In the genomic region with DNA sequence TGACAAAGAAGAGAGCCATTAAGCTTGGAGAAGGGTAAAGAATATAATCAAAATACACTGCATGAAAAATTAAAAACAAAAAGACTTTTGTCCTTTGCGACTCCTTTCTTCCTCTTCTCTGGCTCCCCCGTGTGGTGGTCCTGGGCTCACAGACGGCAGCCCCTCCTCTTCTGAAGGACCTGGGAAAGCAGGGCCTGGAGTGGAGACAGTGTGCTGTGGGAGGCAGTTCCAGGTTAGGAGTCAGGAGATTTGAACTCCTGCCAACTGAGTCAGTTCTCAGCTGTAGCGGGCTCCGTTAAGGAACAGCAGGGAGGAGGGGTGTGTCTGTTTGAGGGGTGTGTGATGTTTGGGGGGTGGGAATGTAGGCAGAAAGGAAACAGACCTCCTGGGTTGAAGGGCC, we compare ENCODE assay signal across 9 mouse cellular contexts. TPM values are rescaled to one million over a fixed set of nuclear protein-coding genes. Genes with fewer than 3 reads are reported as not detected.
DNase-seq lines count a peak whose midpoint lies in the region; ATAC-seq and TF ChIP-seq lines count a peak whose summit lies in the region.
"Had no signal": no experiment of that assay in that cellular context is flagged by ENCODE, and none has a peak within 500 bp of the region (broad histone marks: within the 10 kb centered on the region; RNA-seq: fewer than 3 reads in every experiment).

No protein-coding gene starts in this region.

- 0 out of 2 replicates have a peak, but pooled peaks cover 3% of the 10 kb centered on the region for H3K4me1 ChIP-seq in forebrain, embryonic 16.5 days (replicated peaks; ENCODE audit: control insufficient read depth, insufficient read depth, low read length)
- no peaks in the 10 kb centered on the region for H3K4me1 ChIP-seq in liver, embryonic 14.5 days (replicated peaks; ENCODE audit: control insufficient read depth in 2 of 2, insufficient read depth in 2 of 2, low read length in 1 of 2)
- H3K4me1 ChIP-seq in neural tube, embryonic 13.5 days (replicated peaks) = no peaks in the 10 kb centered on the region

- intact Hi-C loops in left cerebral cortex, adult 2 months (cut with DNase I) = no loop called here

- no peak for TF ChIP-seq EP300 in liver, embryonic 14.5 days (IDR thresholded peaks at IDR 0.05; ENCODE audit: low read depth)

- no peaks in the 10 kb centered on the region for H3K36me3 ChIP-seq in forebrain, embryonic 16.5 days (ENCODE audit: control insufficient read depth, insufficient read depth)
- no peaks in the 10 kb centered on the region for H3K36me3 ChIP-seq in liver, embryonic 14.5 days (replicated peaks; ENCODE audit: control insufficient read depth, insufficient read depth, low read depth)
- no peaks in the 10 kb centered on the region for H3K36me3 ChIP-seq in neural tube, embryonic 13.5 days
- H3K36me3 ChIP-seq: embryonic facial prominence, embryonic 13.5 days had no signal

- H3K27me3 ChIP-seq in forebrain, embryonic 16.5 days (replicated peaks; ENCODE audit: control insufficient read depth, insufficient read depth, low read length) = no peaks in the 10 kb centered on the region
- H3K27me3 ChIP-seq in liver, embryonic 14.5 days (ENCODE audit: control insufficient read depth, insufficient read depth, low read length) = no peaks in the 10 kb centered on the region
- H3K27me3 ChIP-seq in neural tube, embryonic 13.5 days = no peaks in the 10 kb centered on the region

- 2% methylated on average over 5 of the region's 5 CpGs for WGBS in forebrain, embryonic 16.5 days
- 7% methylated on average over 5 of the region's 5 CpGs for WGBS in liver, embryonic 14.5 days (ENCODE audit: insufficient replicate concordance)
- WGBS in neural tube, embryonic 13.5 days = 8% methylated on average over 5 of the region's 5 CpGs

- no peak overlapping the region for H3K27ac ChIP-seq in left cerebral cortex, adult 2 months
- H3K27ac ChIP-seq in forebrain, embryonic 16.5 days (ENCODE audit: low read length) = no peak overlapping the region
- H3K27ac ChIP-seq in liver, embryonic 14.5 days = no peak overlapping the region
- H3K27ac ChIP-seq in neural tube, embryonic 13.5 days (replicated peaks) = no peak overlapping the region
- H3K27ac ChIP-seq: embryonic facial prominence, embryonic 13.5 days had no signal

- DNase-seq in left cerebral cortex, adult 2 months (ENCODE audit: extremely low spot score in 1 of 2, low spot score in 2 of 2) = peak; percentile 38 to 51
- DNase-seq in left cerebral cortex, adult 9 months (ENCODE audit: low spot score in 2 of 2) = no peak
- peak; percentile 77 for DNase-seq in brain, embryonic 14.5 days (ENCODE audit: low read depth)
- DNase-seq in induced T-regulatory cell, adult 2 months (ENCODE audit: low read depth) = peak; percentile 86
- no peak for DNase-seq in liver, embryonic 14.5 days (ENCODE audit: low read depth in 3 of 3, low spot score in 3 of 3)
- peak; percentile 94 for DNase-seq in testis, postnatal 10 days (ENCODE audit: low spot score)

- TF ChIP-seq CTCF in left cerebral cortex, adult 2 months (IDR thresholded peaks at IDR 0.05) = peak; percentile 62
- TF ChIP-seq CTCF in brain, embryonic 14.5 days (IDR thresholded peaks at IDR 0.05; ENCODE audit: borderline replicate concordance, extremely low read depth, insufficient read depth, insufficient read length) = peak; percentile 82
- TF ChIP-seq CTCF in liver, embryonic 14.5 days (IDR thresholded peaks at IDR 0.05; ENCODE audit: low read depth) = peak; percentile 69

- no peaks in the 10 kb centered on the region for H3K9me3 ChIP-seq in forebrain, embryonic 16.5 days (ENCODE audit: control insufficient read depth, low read length)
- H3K9me3 ChIP-seq in liver, embryonic 14.5 days (ENCODE audit: control insufficient read depth, low read length) = no peaks in the 10 kb centered on the region
- H3K9me3 ChIP-seq in neural tube, embryonic 13.5 days = no peaks in the 10 kb centered on the region
- H3K9me3 ChIP-seq: embryonic facial prominence, embryonic 13.5 days had no signal

- no peak for TF ChIP-seq POLR2A in brain, embryonic 14.5 days (IDR thresholded peaks at IDR 0.05; ENCODE audit: borderline replicate concordance, extremely low read depth, insufficient read depth, insufficient read length, poor library complexity, severe bottlenecking)

- no peak overlapping the region for H3K9ac ChIP-seq in forebrain, embryonic 16.5 days (replicated peaks; ENCODE audit: low read depth, low read length)
- no peak overlapping the region for H3K9ac ChIP-seq in liver, embryonic 14.5 days (replicated peaks)
- H3K9ac ChIP-seq in neural tube, embryonic 13.5 days = no peak overlapping the region
- H3K9ac ChIP-seq: embryonic facial prominence, embryonic 13.5 days had no signal

- H3K4me3 ChIP-seq in left cerebral cortex, adult 2 months = no peak overlapping the region
- H3K4me3 ChIP-seq in forebrain, embryonic 16.5 days (replicated peaks; ENCODE audit: low read length) = no peak overlapping the region
- no peak overlapping the region for H3K4me3 ChIP-seq in liver, embryonic 14.5 days (ENCODE audit: insufficient read depth in 1 of 2, low read depth in 2 of 2, low read length in 2 of 2)
- H3K4me3 ChIP-seq in neural tube, embryonic 13.5 days = no peak overlapping the region
- H3K4me3 ChIP-seq: embryonic facial prominence, embryonic 13.5 days had no signal

- peak; percentile 73; the same call in 1 of the 2 replicates for ATAC-seq in forebrain, embryonic 16.5 days
- no peak for ATAC-seq in liver, embryonic 14.5 days (ENCODE audit: insufficient read depth)
- ATAC-seq in neural tube, embryonic 13.5 days (ENCODE audit: low read depth) = peak; percentile 62

- no peak overlapping the region for H3K4me2 ChIP-seq in forebrain, embryonic 16.5 days (ENCODE audit: low read length)
- no peak overlapping the region for H3K4me2 ChIP-seq in liver, embryonic 14.5 days (ENCODE audit: low read depth)
- no peak overlapping the region for H3K4me2 ChIP-seq in neural tube, embryonic 13.5 days
- H3K4me2 ChIP-seq: embryonic facial prominence, embryonic 13.5 days had no signal

RNA-seq across cellular contexts. Expression of a gene that starts 37.5 kb away (rescaled TPM):
- total RNA-seq in left cerebral cortex, adult 2 months (2021) = 10 to 100 TPM; 27.2 to 32.1 TPM
- 1.9 and 3.3 TPM in 2 replicates for polyA plus RNA-seq in brain, embryonic 14.5 days (2012; rRNA removed)
- polyA plus RNA-seq in forebrain, embryonic 16.5 days (2015; fragmentation: Nextera tagmentation; extraction: Ambion mirVana) = 1.9 and 2.5 TPM in 2 replicates
- polyA plus RNA-seq in liver, embryonic 14.5 days (2012; rRNA removed) = 2.1 TPM in 2 replicates
- polyA plus RNA-seq in liver, embryonic 14.5 days (2014; fragmentation: Nextera tagmentation; extraction: Ambion mirVana) = 3.6 and 3.7 TPM in 2 replicates
- polyA plus RNA-seq in neural tube, embryonic 13.5 days (2015; fragmentation: Nextera tagmentation; extraction: Ambion mirVana) = 2.6 and 3.4 TPM in 2 replicates

RNA-seq across cellular contexts. Expression of a gene that starts 54.5 kb away (rescaled TPM):
- total RNA-seq in left cerebral cortex, adult 2 months (2021) = 10 to 100 TPM; 38.2 to 42.1 TPM
- 53.0 and 69.8 TPM in 2 replicates for polyA plus RNA-seq in brain, embryonic 14.5 days (2012; rRNA removed)
- polyA plus RNA-seq in forebrain, embryonic 16.5 days (2015; fragmentation: Nextera tagmentation; extraction: Ambion mirVana) = 64.1 and 64.4 TPM in 2 replicates
- 15.8 and 19.0 TPM in 2 replicates for polyA plus RNA-seq in liver, embryonic 14.5 days (2012; rRNA removed)
- 29.2 and 30.1 TPM in 2 replicates for polyA plus RNA-seq in liver, embryonic 14.5 days (2014; fragmentation: Nextera tagmentation; extraction: Ambion mirVana)
- polyA plus RNA-seq in neural tube, embryonic 13.5 days (2015; fragmentation: Nextera tagmentation; extraction: Ambion mirVana) = 47.9 and 50.4 TPM in 2 replicates

Comparison
In these comparisons a context has a peak if more than half of its experiments do, and no peak if none do; other contexts are left out.
1. DNase-seq: peak in left cerebral cortex, adult 2 months (2 of 2), brain, embryonic 14.5 days (single experiment), induced T-regulatory cell, adult 2 months (single experiment) and testis, postnatal 10 days (single experiment); none in left cerebral cortex, adult 9 months (0 of 2) and liver, embryonic 14.5 days (0 of 3).
2. Peak in every context shown above with its lines, with median percentiles within 50 percentile points of each other: CTCF ChIP-seq.